Comparison of ENCODE assay signal across 16 mouse cellular contexts in the genomic region with DNA sequence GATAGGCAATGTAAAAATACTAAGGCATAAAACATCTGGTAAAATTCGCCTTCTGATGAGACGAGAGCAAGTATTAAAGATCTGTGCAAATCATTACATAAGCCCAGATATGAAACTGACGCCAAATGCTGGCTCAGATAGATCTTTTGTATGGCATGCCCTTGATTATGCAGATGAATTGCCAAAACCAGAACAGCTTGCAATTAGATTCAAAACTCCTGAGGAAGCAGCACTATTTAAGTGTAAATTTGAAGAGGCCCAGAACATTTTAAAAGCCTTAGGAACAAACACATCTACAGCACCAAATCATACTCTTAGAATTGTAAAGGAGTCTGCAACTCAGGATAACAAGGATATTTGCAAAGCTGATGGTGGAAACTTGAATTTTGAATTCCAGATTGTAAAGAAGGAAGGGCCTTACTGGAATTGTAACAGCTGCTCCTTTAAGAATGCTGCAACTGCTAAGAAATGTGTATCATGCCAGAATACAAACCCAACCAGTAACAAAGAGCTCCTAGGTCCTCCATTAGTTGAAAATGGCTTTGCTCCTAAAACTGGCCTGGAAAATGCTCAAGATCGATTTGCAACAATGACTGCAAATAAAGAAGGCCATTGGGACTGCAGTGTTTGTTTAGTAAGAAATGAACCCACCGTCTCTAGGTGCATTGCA. TPM values are rescaled to one million over a fixed set of nuclear protein-coding genes. Genes with fewer than 3 reads are reported as not detected.
DNase-seq lines count a peak whose midpoint lies in the region; ATAC-seq lines count a peak whose summit lies in the region.
"Had no signal": no experiment of that assay in that cellular context is flagged by ENCODE, and none has a peak within 500 bp of the region (broad histone marks: within the 10 kb centered on the region; RNA-seq: fewer than 3 reads in every experiment).

No protein-coding gene starts in this region.

- no peak for ATAC-seq in cerebellum, adult (ENCODE audit: insufficient number of reproducible peaks, low FRiP score, low TSS enrichment)

- peak; percentile 23 for DNase-seq in cerebellum, adult 9-10 months
- DNase-seq in layer of hippocampus, adult 18-20 months (ENCODE audit: low spot score in 2 of 2): peak; percentile 46 to 83
- DNase-seq in layer of hippocampus, postnatal 10 days (ENCODE audit: low spot score in 2 of 2): no peak
- peak; percentile 79 for DNase-seq in brain, adult 2 months (ENCODE audit: low read depth, low spot score)
- peak; percentile 31 to 37 for DNase-seq in layer of hippocampus, adult 8-10 months (ENCODE audit: low spot score in 2 of 2)
- no peak for DNase-seq in heart, adult 9 months (ENCODE audit: low spot score in 2 of 2)
- no peak for DNase-seq in thymus, postnatal 4 days
- DNase-seq: adrenal gland, adult 2 months; cerebellum, adult 18-20 months; cerebellum, postnatal 36 days; gastrocnemius, postnatal 14 days; heart, adult 2 months; kidney, adult 18-20 months; retina, postnatal 1 day; thymus, postnatal 25 days had no signal

RNA-seq across cellular contexts. Expression of a gene that starts 20.5 kb away (rescaled TPM):
- 1 to 10 TPM; 3.2 to 3.8 TPM for total RNA-seq in layer of hippocampus, adult 18-20 months (2021)
- total RNA-seq in layer of hippocampus, postnatal 10 days (2021): 1 to 10 TPM; 6.2 to 7.8 TPM
- total RNA-seq in layer of hippocampus, adult 8-10 months (2022): 1 to 10 TPM; 3.3 to 4.7 (median 3.7) TPM

RNA-seq across cellular contexts. Expression of a gene that starts 30.5 kb away (rescaled TPM):
- total RNA-seq in layer of hippocampus, adult 18-20 months (2021): 10 to 100 TPM; 79.4 to 80.8 TPM
- 10 to 100 TPM; 63.9 to 65.9 TPM for total RNA-seq in layer of hippocampus, postnatal 10 days (2021)
- total RNA-seq in layer of hippocampus, adult 8-10 months (2022): 10 to 100 TPM; 73.9 to 89.2 (median 84.7) TPM

Comparison
In these comparisons a context has a peak if more than half of its experiments do, and no peak if none do; other contexts are left out.
1. DNase-seq: peak in cerebellum, adult 9-10 months (single experiment), layer of hippocampus, adult 18-20 months (2 of 2), brain, adult 2 months (single experiment) and layer of hippocampus, adult 8-10 months (2 of 2); none in layer of hippocampus, postnatal 10 days (0 of 2), heart, adult 9 months (0 of 2) and thymus, postnatal 4 days (single experiment).